Mouse (Mus musculus): ENCODE results near the gene Adamts4. TPM values are rescaled to one million over a fixed set of nuclear protein-coding genes. Genes with fewer than 3 reads are reported as not detected.

Adamts4 gene
- polyA plus RNA-seq, 1 experiment from 2014 or later, result 1.7 TPM

DNA sequence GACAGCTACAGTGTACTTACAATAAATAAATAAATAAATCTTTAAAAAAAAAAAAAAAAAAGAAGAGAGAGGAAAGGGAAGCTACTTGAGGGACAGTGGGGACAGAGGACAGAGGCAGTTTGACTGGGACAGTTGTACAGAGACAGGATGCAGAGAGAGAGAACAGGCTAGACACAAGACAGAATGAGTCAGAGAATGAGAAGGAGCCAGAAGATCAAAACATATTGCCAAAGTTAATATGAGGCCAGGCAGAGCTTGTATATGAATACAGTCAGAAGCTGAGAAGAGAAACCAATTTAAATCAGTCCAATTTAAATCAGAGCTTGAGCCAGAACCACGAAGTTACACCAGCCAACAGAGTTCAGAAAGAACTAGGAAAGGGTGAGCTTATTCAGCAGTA is 18.1 kb downstream of the Adamts4 start:
- no peak overlapping the region for H3K27ac ChIP-seq (ENCODE audit: low read depth, low read length)
- no peak overlapping the region for H3K4me2 ChIP-seq
- no peak overlapping the region for H3K4me3 ChIP-seq (ENCODE audit: low read depth, low read length)
- no peaks in the 10 kb centered on the region for H3K9me3 ChIP-seq (replicated peaks; ENCODE audit: control insufficient read depth, low read length)
- H3K36me3 ChIP-seq (ENCODE audit: control insufficient read depth, insufficient read depth, low read length), result peaks cover 7% of the 10 kb centered on the region
- H3K27me3 ChIP-seq (ENCODE audit: control insufficient read depth, insufficient read depth, low read length), result no peaks in the 10 kb centered on the region
- WGBS (ENCODE audit: insufficient replicate concordance), result 74% methylated on average over 1 of the region's 1 CpGs
- peaks cover 14% of the 10 kb centered on the region for H3K4me1 ChIP-seq (ENCODE audit: control insufficient read depth, insufficient read depth, low read length)
- ATAC-seq (replicated peaks; ENCODE audit: insufficient number of reproducible peaks, low FRiP score, low TSS enrichment), result no peak
- no peak overlapping the region for H3K9ac ChIP-seq (ENCODE audit: low read depth, low read length)

DNA sequence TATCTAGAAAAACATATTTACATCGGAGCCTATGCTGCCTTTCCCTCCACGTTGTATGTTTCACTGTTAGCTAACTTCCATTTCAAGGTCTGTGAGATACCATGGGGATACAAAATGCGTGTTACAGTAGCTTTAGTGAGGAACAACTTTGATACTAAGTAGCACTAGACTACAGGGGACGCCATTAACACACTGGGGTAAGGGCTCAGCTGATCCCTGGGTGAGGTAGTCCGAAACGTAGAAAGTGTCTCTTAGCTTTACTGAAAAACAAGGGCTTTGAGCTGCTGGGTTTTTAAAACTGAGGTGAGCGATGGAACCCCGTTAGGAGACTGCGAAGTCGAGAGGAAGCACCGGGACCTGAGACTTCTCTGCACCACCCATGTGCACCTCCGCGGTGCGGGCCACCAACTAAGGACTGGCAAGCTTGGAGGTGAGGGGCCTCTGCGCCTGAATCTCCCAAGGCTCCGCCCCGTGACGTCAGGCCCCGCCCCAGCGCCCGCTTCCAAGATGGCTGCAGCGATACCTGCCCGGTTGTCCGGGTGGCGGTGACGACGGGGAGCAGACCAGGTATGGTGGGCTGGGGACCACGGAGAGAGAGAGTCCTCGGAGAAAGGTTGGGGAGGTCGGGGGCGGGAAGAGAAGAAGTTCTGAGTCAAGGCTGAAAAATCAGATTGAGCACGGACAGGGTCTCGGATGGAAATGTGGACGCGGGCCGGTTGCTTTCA is 19.8 kb downstream of the Adamts4 start, which contains the start of gene B4galt3:
Gene B4galt3, plus strand, starts transcription at position 481 of the 725 bp plus-strand sequence.
- Histone ChIP-seq H3K9ac (ENCODE audit: low read depth, low read length) (peak within 1 kb of the TSS; percentile 75), H3K9me3 (replicated peaks; ENCODE audit: control insufficient read depth, low read length) (no peaks in the 10 kb centered on the region), H3K27ac (ENCODE audit: low read depth, low read length) (peak within 1 kb of the TSS; percentile 43; the same call in 1 of the 2 replicates), H3K27me3 (ENCODE audit: control insufficient read depth, insufficient read depth, low read length) (no peaks in the 10 kb centered on the region), H3K4me1 (ENCODE audit: control insufficient read depth, insufficient read depth, low read length) (peaks cover 11% of the 10 kb centered on the region), H3K36me3 (ENCODE audit: control insufficient read depth, insufficient read depth, low read length) (peaks cover 14% of the 10 kb centered on the region), H3K4me3 (ENCODE audit: low read depth, low read length) (peak within 1 kb of the TSS; percentile 83), H3K4me2 (peak within 1 kb of the TSS; percentile 83)
- peak; percentile 94 for ATAC-seq (replicated peaks; ENCODE audit: insufficient number of reproducible peaks, low FRiP score, low TSS enrichment)
- 3% methylated on average over 36 of the region's 36 CpGs for WGBS (ENCODE audit: insufficient replicate concordance)

DNA sequence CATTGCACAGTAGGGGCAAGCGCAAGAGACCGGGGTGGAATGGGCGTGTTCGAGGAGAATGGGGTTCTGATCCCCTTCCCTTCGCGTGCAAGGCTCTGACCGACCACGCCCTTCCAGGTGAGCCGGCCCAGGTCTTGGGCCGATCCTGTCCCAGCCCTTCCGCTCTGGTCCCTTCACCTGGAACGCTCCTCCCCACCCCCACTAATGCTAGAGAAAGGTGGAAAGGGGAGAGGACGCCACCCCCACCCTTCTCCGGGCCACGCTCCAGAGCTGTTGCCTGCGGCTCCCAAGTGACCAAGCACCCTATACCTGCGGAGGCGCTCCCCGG is 20.3 kb downstream of the Adamts4 start:
- under 1% methylated on average over 19 of the region's 19 CpGs for WGBS (ENCODE audit: insufficient replicate concordance)
- Histone ChIP-seq H3K4me1 (ENCODE audit: control insufficient read depth, insufficient read depth, low read length) (peaks cover 11% of the 10 kb centered on the region), H3K27me3 (ENCODE audit: control insufficient read depth, insufficient read depth, low read length) (no peaks in the 10 kb centered on the region), H3K27ac (ENCODE audit: low read depth, low read length) (peak overlapping the region; percentile 43; the same call in 1 of the 2 replicates), H3K4me2 (peak overlapping the region; percentile 83), H3K36me3 (ENCODE audit: control insufficient read depth, insufficient read depth, low read length) (peaks cover 18% of the 10 kb centered on the region), H3K9me3 (replicated peaks; ENCODE audit: control insufficient read depth, low read length) (no peaks in the 10 kb centered on the region), H3K4me3 (ENCODE audit: low read depth, low read length) (peak overlapping the region; percentile 83), H3K9ac (ENCODE audit: low read depth, low read length) (peak overlapping the region; percentile 75)
- peak; percentile 66 for ATAC-seq (replicated peaks; ENCODE audit: insufficient number of reproducible peaks, low FRiP score, low TSS enrichment)

DNA sequence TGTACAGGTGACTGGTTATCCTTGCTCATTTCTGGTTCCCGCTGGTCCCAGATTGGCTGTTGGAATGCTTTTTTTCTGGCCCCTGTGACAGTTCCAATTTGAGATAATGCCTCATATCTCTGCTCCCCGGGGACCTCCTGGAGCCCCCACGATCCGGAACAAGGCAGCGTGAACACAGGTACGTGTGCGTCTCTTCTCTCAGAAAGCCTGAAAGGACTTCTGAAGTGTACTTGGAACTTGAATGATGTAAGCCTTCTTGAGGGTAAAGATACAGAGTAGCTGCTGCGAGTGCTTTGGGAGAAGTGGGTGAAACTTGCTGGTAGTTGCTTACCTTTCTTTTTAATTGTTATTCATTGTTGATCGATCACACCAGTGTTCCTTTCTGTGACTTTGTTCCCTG is 21.0 kb downstream of the Adamts4 start:
- WGBS (ENCODE audit: insufficient replicate concordance), result 32% methylated on average over 9 of the region's 9 CpGs
- no peak overlapping the region for H3K27ac ChIP-seq (ENCODE audit: low read depth, low read length)
- peak overlapping the region; percentile 83 for H3K4me3 ChIP-seq (ENCODE audit: low read depth, low read length)

DNA sequence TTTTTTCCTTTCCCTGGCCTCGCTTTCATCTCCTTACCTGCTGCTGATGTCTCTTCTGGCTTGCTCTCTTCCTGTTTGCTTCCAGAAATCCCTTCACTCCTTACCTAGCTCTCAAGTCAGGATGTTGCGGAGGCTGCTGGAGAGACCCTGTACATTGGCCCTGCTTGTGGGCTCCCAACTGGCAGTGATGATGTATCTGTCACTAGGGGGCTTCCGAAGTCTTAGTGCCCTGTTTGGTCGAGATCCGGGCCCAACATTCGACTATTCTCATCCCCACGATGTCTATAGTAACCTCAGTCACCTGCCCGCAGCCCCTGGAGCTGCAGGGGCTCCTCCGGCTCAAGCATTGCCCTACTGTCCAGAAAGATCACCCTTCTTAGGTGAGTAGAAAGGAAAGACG is 21.4 kb downstream of the Adamts4 start:
- H3K4me3 ChIP-seq (ENCODE audit: low read depth, low read length), result peak overlapping the region; percentile 10
- H3K36me3 ChIP-seq (ENCODE audit: control insufficient read depth, insufficient read depth, low read length), result peaks cover 27% of the 10 kb centered on the region
- no peak overlapping the region for H3K9ac ChIP-seq (ENCODE audit: low read depth, low read length)
- H3K9me3 ChIP-seq (replicated peaks; ENCODE audit: control insufficient read depth, low read length), result no peaks in the 10 kb centered on the region
- H3K4me1 ChIP-seq (ENCODE audit: control insufficient read depth, insufficient read depth, low read length), result peaks cover 11% of the 10 kb centered on the region
- H3K27me3 ChIP-seq (ENCODE audit: control insufficient read depth, insufficient read depth, low read length), result no peaks in the 10 kb centered on the region
- 69% methylated on average over 10 of the region's 10 CpGs for WGBS (ENCODE audit: insufficient replicate concordance)
- no peak overlapping the region for H3K27ac ChIP-seq (ENCODE audit: low read depth, low read length)
- no peak for ATAC-seq (replicated peaks; ENCODE audit: insufficient number of reproducible peaks, low FRiP score, low TSS enrichment)
- H3K4me2 ChIP-seq, result peak overlapping the region; percentile 83

More for the DNA sequence above, 21.0 kb downstream of the Adamts4 start:
- peak overlapping the region; percentile 83 for H3K4me2 ChIP-seq
- H3K9me3 ChIP-seq (replicated peaks; ENCODE audit: control insufficient read depth, low read length), result no peaks in the 10 kb centered on the region
- peaks cover 11% of the 10 kb centered on the region for H3K4me1 ChIP-seq (ENCODE audit: control insufficient read depth, insufficient read depth, low read length)
- no peak for ATAC-seq (replicated peaks; ENCODE audit: insufficient number of reproducible peaks, low FRiP score, low TSS enrichment)
- peaks cover 23% of the 10 kb centered on the region for H3K36me3 ChIP-seq (ENCODE audit: control insufficient read depth, insufficient read depth, low read length)
- no peaks in the 10 kb centered on the region for H3K27me3 ChIP-seq (ENCODE audit: control insufficient read depth, insufficient read depth, low read length)
- H3K9ac ChIP-seq (ENCODE audit: low read depth, low read length), result peak overlapping the region; percentile 75

DNA sequence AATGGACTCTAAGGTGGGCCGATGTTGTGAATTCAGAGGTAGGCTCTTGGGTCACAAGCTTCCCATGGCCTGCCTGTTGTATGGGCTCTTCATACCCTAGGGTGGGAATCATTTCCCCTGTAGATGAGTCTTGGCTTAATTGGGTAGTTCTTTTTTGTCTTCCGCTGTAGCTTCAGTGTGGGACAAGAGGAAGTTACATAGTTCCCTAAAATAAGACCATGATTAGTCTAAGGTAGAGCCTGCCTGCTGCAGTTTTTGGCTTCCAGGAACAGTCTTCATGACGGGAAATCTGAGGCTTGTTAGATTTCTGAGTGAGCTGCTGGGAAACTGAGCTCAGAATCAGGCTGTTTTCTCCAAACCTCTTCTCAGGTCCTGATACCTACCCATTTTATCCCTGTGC is 21.9 kb downstream of the Adamts4 start:
- Histone ChIP-seq H3K27ac (ENCODE audit: low read depth, low read length) (no peak overlapping the region), H3K27me3 (ENCODE audit: control insufficient read depth, insufficient read depth, low read length) (no peaks in the 10 kb centered on the region), H3K4me1 (ENCODE audit: control insufficient read depth, insufficient read depth, low read length) (peaks cover 11% of the 10 kb centered on the region), H3K4me2 (peak overlapping the region; percentile 83), H3K36me3 (ENCODE audit: control insufficient read depth, insufficient read depth, low read length) (peaks cover 27% of the 10 kb centered on the region), H3K9me3 (replicated peaks; ENCODE audit: control insufficient read depth, low read length) (no peaks in the 10 kb centered on the region), H3K9ac (ENCODE audit: low read depth, low read length) (no peak overlapping the region), H3K4me3 (ENCODE audit: low read depth, low read length) (peak overlapping the region; percentile 10; the same call in 1 of the 2 replicates)
- 93% methylated on average over 3 of the region's 3 CpGs for WGBS (ENCODE audit: insufficient replicate concordance)
- ATAC-seq (replicated peaks; ENCODE audit: insufficient number of reproducible peaks, low FRiP score, low TSS enrichment), result no peak

DNA sequence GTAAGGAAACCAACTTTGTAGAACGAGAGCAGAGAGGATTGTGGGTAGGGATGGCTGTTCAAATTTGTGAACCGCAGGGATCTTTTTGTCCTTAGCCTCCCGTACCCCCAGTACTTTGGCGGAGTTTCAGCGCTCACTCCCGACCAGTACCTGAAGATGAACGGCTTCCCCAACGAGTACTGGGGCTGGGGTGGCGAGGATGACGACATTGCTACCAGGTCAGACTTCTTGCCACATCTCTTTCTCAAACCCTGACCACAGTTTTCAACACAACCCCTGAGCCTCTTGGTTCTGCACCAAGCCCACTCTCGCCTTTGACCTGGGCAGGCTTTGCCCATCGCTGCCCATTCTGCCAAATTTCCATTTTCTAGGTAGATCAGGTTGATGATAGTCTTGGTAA is 23.9 kb downstream of the Adamts4 start:
- no peaks in the 10 kb centered on the region for H3K27me3 ChIP-seq (ENCODE audit: control insufficient read depth, insufficient read depth, low read length)
- peaks cover 11% of the 10 kb centered on the region for H3K4me1 ChIP-seq (ENCODE audit: control insufficient read depth, insufficient read depth, low read length)
- no peak overlapping the region for H3K4me2 ChIP-seq
- peaks cover 32% of the 10 kb centered on the region for H3K36me3 ChIP-seq (ENCODE audit: control insufficient read depth, insufficient read depth, low read length)
- 91% methylated on average over 12 of the region's 12 CpGs for WGBS (ENCODE audit: insufficient replicate concordance)
- no peak for ATAC-seq (replicated peaks; ENCODE audit: insufficient number of reproducible peaks, low FRiP score, low TSS enrichment)
- H3K9ac ChIP-seq (ENCODE audit: low read depth, low read length), result no peak overlapping the region
- H3K9me3 ChIP-seq (replicated peaks; ENCODE audit: control insufficient read depth, low read length), result no peaks in the 10 kb centered on the region
- H3K27ac ChIP-seq (ENCODE audit: low read depth, low read length), result no peak overlapping the region
- H3K4me3 ChIP-seq (ENCODE audit: low read depth, low read length), result no peak overlapping the region

DNA sequence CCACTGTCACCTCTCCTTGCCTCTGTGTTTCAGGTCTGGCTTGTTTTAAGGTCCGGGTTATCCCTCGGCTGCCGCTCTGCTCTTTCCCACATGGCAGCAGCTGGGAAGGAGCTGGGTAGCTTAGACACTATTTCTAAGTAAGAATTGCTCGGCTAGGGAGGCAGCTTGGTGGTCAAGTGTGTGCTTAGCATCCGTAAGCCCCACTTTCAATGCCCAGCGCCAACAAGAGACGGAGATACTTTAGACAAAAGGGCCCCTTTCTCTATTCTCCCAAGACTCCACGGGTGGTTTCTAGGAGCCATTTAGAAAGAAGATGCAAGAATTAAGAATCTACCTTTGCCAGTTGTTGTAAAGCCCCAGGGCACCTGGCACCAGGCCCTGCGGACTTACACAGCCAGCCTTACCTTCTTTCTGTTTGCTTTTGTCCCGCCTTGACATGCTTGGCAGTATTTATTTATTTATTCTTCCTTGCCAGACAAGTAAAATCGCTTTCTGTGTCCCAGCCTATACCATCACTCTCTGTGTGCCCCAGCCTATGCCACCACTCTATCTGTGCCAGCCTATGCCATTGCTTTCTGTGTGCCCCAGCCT is 25.0 kb downstream of the Adamts4 start:
- peaks cover 32% of the 10 kb centered on the region for H3K36me3 ChIP-seq (ENCODE audit: control insufficient read depth, insufficient read depth, low read length)
- WGBS (ENCODE audit: insufficient replicate concordance), result 89% methylated on average over 11 of the region's 11 CpGs
- no peaks in the 10 kb centered on the region for H3K9me3 ChIP-seq (replicated peaks; ENCODE audit: control insufficient read depth, low read length)
- H3K27me3 ChIP-seq (ENCODE audit: control insufficient read depth, insufficient read depth, low read length), result no peaks in the 10 kb centered on the region
- H3K4me3 ChIP-seq (ENCODE audit: low read depth, low read length), result no peak overlapping the region
- no peak overlapping the region for H3K4me2 ChIP-seq
- no peak overlapping the region for H3K9ac ChIP-seq (ENCODE audit: low read depth, low read length)
- no peak for ATAC-seq (replicated peaks; ENCODE audit: insufficient number of reproducible peaks, low FRiP score, low TSS enrichment)
- H3K4me1 ChIP-seq (ENCODE audit: control insufficient read depth, insufficient read depth, low read length), result peaks cover 11% of the 10 kb centered on the region
- no peak overlapping the region for H3K27ac ChIP-seq (ENCODE audit: low read depth, low read length)

Data from heart, embryonic 11.5 days (tissue).